Mouse (Mus musculus) adrenal gland, adult 2 months (tissue): ENCODE measurements around the gene Ranbp17. TPM values are rescaled to one million over a fixed set of nuclear protein-coding genes. Genes with fewer than 3 reads are reported as not detected.
A peak's percentile ranks its signal among the peaks of the same experiment; 100 is the strongest.

Source experiments
- DNase-seq: peaks from one replicate; pipeline ENCODE4 v3.0.0; 2021
- polyA plus RNA-seq: library from polyadenylated mRNA; depleted of rRNA; stranded (reverse); fragments of >200 nt; gene quantifications from 2 replicates; pipeline ENCODE4 v1.2.3, GENCODE M21; 2012
- total RNA-seq, 2 experiments: library from RNA; stranded (reverse); gene quantifications; 2 replicates each; pipeline ENCODE4 v1.2.3; 2021

Ranbp17 gene
- total and polyA plus RNA-seq, 3 experiments, result 0.36 to 5.3 (median 2.7) TPM

DNA sequence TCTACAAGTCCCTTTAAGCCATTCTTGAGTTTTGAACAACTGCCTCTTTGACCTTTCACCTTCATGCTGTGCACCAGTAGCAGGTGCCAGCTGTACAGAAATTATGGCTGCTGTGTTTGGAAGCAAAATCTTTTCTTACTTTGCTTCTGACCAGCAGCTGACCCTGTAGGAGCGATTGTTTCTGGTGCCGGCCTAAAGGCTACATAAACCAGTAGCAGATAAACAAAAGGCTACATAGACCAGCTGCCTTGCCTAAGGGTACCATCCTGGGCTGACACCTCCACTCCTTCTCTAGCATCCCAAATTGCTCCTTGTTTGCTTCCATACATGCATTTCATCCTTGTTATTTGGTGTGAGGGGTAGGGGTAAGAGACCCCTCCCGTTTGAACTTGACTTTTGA, 279.4 kb downstream of the Ranbp17 start:
- no peak for DNase-seq

DNA sequence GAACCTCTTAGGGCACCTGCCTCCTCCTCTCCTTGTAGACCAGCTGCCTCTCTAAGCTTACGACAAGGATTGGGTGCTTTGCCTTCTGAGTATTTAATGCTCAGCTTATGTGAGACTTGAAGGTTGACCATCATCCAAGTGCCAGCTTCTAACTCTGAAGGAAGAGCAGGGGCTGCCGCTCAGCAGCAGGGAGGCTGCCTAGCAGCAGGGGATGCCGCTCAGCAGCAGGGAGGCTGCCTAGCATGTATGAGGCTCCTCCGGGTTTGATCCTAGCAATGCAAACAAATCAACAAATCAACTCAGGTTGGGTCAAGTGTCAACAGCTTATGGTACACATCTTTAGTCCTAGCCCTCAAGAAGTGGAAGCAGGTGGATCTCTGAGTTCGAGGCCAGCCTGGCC, 281.5 kb downstream of the Ranbp17 start:
- no peak for DNase-seq

DNA sequence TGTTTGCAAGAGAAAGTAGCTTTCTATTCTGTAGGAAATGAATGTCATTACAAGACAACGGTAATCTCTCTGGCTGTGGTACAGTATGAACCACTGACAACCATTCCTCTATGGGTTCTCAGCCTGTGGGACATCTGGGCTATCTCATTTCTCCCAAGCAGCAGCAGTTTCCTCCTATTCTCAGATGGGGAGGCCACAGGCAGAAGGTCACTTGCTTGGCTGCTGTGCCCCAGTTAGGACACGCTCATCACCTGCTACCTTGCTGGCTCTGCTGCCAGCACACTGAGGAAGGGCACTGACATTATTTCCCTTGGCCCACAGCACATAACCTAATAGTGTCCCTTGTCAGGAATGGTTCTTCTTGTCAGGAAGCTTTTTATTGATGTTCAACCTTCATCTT, 285.4 kb downstream of the Ranbp17 start:
- DNase-seq, result no peak

DNA sequence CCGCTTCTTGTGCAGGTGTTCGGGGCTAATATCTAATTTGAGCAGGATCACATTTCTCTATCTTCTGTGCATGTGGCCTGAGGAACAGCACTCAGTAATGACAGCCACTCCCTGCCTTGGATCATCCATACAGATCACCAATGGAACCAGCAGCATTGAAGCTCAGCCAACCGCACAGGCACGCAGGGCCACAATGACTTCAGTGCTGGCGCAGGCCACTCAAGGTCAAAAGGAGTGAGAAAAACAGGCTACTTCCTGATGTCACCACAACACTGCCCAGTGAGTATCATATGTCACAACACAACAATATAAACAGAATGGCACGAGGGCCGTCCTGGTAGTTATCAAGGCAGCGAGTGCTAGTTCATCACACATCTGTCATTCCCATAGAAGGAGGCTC, 287.0 kb downstream of the Ranbp17 start:
- DNase-seq, result peak; percentile 60

DNA sequence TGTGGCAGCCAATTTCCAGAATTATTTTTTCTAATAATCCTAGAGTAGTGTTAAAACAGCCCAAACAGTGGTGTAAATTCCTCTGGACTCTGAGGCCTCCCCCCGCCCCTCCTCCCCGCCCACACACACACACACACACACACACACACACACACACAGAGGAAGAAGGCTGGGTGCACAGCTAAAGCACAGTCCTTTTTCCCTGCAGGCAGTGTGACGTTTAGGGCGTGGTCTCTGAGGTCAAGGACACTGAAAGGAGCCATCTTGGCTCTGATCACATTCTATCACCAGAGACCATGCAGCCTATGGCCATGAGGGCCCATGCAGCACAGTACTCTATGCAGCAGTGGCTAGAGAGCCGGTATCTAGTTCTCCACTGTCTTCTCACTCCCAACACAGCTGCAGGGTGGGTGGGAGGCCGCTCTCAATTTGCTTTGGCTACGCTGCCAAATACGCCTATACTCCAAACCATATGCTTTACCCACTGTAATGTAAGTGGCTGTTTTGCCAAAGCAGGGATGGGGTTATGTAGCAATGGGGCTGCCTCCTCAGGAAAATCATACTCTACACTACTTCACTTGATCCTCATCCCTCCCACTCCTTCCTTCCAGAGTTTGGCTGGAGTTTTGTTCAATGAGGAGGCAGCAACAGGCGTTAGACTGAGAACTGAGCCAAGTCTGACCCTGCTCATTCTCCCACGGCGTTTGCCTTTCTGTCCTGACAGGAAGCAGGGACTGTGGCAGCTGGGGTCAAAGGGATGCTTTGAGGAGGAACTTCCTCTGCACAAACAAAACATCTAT, 291.8 kb downstream of the Ranbp17 start:
- no peak for DNase-seq

DNA sequence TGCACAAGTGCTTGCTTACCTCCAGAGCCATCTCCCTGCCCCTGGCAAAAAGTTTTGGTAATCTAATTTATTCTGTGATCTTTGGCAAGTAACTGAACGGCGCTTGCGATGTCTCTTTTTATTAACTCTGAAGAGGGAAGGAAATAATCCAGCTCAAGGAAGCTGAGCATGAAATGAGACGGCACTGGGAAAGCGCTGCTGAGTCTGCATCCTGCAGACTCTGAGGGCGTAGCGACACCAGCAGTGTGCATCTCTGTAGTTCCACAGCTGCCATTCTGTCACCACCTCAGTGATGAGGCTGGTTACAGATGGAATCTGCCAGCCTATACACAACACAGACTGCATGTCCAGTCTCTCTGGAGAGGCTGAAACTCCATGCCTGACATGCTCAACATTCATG, 292.8 kb downstream of the Ranbp17 start:
- no peak for DNase-seq

DNA sequence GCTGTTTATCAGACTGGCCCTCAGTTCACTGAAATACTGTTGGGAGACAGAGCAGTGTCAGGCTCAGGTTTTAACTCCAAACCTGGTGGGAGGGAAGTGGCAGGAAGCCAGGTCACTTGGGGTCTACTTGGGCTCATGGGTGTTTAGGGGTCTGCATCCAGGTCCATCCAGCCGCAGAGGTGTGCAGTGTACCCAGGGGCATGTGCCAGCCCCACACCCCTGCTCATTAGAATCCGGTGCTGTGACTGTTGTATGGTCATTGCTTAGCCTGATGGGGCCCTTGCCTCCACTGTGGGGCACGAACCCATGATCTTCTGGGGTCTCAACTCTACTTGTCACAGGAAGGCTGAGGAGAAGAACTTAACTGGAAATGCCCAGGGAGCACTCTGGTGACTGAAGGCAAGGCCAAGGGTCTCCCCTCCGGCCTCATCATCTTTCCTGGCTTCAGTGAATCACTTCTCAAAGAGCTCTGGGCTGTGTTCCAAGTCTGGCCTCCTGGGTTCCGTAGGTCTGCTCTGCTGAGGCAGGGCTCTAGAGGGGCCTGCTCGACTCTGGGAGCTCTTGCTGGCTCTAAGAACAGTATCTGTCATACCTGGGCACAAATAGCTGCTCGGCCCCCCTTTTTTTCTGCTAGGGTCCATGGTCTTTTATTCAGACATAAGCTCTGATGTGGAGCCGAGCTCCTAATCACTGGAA, 296.0 kb downstream of the Ranbp17 start:
- peak; percentile 31 for DNase-seq

DNA sequence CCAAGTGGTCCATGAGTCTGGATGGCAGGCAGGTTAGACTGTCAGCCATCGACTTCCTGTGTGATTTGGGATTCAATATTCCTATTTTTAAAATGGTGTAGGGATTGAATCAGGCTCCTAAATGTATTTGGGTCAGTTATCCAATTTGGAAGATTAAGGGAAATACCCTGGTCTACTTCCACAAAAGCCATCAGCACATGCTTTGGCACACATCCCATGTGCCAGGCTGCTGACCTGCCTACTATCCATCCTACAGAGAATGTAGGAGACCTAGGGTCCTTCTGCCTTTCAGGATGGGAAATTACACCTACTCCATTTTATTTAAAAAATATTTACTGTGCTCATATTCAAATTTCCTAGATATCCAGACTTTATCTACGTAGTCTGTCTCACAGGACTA, 306.1 kb downstream of the Ranbp17 start:
- DNase-seq, result no peak

DNA sequence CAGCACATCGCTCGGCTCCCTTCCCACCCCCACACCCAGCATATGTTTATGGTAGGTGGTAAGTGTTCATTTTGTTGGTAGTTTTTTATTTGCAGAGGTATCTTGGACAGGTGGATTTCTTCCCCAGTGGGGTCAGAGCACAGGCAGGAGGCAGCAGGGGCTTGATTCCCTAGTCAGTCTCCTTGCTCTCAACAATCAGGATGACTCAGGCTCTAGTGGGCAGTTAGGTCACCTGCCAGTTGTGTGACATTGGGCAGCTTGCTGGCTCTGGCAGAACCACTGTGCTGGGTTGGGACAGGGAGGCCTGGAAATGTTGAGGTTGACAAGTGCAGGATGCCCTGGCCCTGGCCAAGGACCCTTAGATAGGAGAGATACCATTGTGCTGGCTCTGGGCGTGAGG, 308.6 kb downstream of the Ranbp17 start:
- no peak for DNase-seq

DNA sequence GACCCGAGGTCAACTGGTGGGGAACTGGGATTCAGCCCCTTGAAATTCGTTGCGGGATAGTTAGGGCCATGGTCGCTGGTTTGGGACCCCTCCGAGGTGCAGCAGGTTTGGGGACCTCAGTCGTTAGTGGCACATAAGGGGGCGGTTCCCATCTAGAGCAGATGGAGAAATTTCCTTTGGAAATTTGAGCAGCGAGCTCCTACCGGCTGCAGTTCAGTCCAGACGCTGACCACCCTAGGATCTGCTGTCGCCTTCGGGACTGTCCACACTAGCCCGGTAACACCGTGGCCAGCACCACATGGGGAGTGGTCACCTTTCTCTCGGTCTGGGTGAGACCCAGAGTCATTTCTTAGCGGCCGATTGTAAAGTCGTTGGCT, 309.2 kb downstream of the Ranbp17 start:
- DNase-seq, result no peak

DNA sequence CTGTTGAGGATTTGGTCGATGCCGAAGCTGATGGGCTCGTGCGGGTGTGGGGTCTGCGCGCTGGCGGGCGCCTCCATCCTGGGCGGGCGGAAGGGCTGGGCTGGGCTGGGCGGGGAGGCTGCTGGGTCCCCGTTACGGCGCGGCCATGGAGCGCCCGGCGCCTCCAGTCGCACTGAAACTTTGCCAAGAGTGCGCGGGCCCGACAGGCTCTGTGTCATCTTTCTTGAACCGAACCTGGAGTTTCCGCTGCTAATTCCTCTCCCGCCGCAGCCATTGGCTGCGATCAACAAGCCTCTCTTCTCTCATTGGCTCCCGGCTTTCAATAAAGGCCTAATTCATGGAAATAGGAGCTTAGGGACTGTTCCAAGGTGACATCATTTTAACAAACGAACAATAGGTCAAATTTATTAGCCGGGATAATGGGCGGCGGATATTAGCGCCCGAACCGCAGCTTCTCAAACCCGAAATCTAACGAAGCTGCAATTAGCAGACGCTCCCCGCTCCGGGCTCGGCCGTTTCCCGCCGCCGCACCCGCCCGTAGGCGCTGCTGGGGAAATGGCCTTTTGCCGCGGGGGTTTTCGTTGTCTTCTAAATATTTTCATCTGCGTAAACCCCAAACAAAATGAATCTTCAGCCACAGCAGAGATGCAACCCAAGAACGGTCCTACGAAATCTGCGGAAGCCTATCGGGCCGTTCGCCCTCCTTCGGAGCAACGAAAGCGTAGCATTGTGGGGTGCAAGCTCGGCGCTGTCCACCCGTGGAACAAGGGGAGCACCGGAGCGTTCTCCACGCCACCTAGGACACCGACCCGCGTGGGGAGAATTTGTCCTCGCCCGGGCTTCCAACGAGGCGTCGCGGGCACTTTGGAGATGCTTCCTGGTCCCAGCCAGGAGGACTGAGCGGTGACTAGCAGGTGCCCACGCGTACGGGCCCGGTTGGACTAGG, 309.9 kb downstream of the Ranbp17 start, which contains the start of gene Tlx3:
Gene Tlx3 (minus strand): TSS at position 207 of the 946 bp plus-strand sequence.
- DNase-seq, result peak; percentile 50

DNA sequence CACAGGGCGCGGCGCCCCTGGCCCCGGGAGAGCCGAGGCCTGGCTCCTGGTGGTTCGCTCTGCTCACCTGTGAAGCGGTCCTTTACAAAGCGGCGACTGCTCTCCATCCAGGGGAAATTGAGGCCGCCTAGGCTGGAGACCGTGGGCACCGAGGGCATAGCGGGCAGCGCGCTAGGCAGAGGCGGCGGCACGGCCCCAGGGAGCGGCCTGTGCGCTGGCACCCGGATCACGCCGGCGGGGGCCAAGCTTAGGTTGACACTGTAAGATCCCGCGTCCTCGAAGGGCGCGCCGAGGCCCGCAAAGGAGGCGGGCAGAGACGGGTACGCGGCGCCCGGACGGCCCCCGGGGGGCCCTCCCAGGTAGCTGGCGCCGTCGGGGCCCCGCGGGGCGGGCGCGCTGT, 310.6 kb downstream of the Ranbp17 start:
- peak; percentile 17 for DNase-seq

DNA sequence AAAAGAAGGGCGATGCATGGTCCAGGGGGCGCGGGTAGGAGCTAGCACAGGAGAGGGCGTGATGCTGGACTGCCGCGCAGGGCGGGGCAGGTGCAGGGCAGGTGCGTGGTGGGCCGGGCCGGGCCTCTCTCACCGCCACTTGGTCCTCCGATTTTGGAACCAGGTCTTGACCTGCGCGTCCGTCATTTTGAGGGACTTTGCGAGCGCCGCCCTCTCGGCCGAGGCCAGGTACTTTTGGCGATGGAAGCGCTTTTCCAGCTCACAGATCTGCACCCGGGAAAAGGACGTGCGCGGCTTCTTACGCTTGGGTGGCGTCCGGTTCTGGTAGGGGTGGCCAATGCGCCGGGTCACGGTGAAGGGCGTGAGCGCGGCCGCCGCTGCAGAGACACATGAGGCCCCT, 311.2 kb downstream of the Ranbp17 start:
- DNase-seq, result no peak

DNA sequence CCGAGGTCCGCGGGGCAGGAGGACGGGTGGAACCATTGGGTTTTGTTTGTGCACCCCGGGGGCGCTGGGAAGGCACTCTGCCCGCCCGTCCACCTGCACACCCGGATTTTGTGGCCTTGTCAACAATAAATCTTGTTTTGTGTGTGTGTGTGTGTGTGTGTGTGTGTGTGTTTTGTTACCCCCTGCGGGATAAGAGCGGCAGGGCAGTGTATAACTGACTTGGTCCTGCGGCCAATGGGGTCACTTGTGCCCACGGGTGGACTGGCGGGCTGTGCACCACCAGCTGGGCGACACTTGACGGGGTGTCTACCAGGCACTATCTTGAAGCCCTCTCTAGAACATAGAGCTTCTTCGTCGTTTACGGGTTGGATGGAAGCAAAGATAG, 311.9 kb downstream of the Ranbp17 start:
- no peak for DNase-seq

DNA sequence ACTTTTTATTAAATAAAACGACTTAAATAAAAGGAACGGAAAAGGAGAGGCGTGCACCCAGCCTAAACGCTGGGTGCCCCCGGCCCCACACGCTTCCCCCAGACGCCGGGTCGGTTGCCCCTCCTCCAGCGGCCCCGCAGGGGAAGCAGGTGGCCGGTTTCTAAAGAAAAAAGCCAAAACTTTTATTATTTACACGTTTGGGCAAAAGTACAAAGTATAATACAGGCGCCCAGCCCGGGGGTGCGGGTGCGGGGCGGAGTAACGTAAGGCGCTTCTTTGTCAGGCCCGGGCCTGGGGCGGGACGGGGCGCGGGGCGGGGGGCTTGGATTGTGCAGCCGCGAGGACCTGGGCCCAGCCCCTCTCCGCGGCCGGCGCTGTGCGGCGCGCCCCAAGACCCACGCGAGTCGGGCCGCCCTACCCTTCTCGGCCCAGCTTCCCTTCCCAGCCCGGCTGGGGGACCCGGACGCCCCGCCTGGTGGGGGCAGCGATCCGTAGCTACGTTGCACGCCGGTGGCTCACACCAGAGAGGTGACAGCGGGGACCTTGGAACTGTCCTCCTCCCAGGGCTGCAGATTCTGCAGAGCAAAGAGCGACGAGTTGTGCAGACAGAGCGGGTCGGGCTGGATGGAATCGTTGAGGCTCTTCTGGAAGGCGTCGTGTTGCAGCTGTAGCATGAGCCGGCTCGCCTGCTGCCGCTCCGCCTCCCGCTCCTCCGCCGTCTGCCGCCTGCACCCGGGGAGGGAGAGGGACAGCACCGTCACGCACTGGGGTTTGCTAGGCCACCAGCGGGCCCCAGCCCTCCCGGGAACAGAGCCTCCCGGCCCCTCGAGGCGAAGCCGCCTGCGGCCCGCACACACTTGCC, 312.6 kb downstream of the Ranbp17 start:
- DNase-seq, result peak; percentile 48

DNA sequence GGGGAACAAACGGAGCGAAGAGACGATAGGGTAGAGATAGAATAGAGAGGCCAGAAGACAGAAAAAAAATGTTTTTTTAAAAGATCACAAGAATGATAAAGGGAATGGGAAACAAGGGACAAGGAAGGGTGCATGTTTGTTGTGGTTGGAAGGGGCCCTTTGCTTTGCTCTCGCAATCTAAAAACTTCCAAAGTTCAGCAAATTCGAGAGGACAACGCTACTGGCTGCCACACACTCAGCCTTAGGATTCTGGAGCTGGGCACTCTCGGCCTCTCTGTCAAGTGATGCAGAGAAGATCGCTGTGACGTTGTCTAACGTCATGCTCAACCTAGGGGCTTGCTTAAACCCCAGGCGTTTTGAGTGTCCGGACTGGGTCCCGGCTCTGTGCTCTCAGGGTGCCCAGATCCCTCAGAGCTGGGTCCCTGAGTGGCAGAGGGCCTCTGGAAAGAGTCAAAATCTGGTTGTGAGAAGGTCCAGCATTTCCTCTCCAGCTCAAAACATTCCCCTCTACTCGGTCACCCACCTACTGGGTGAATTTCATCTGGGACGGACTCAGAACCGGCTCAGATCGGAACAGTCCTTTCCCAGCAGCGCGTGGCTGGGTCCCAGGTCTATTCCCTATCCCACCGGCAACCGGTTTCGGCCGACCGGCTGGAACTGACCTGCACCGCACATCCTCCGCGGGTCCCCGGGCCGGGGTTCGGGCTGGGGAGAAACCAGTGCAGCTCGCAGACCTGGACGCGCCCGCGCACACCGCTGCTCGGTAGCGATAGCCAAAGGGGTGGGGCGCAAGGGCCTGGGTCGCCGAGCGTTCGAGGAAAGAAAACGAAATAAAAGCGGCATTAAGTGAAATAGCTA, 313.4 kb downstream of the Ranbp17 start:
- DNase-seq, result peak; percentile 29

DNA sequence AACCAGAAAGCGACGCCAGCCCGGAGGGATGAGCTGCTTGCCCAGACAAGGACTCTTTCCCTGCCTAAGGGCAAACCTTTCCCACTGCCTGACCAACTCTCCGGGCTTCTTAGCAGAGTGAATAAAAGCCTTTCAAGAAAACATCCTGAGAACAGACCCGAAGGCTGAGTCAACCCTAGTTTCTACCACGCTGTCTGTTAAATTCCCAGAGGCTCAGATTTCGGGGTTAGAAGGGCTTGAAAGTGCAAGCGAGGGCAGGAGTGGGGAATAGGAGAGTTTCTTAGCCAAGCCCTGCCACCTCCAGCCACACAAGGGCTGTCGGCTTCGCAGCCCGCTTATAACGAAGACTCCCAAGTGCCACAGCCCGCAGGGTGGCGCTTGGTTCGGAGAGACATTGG, 314.4 kb downstream of the Ranbp17 start:
- DNase-seq, result no peak

DNA sequence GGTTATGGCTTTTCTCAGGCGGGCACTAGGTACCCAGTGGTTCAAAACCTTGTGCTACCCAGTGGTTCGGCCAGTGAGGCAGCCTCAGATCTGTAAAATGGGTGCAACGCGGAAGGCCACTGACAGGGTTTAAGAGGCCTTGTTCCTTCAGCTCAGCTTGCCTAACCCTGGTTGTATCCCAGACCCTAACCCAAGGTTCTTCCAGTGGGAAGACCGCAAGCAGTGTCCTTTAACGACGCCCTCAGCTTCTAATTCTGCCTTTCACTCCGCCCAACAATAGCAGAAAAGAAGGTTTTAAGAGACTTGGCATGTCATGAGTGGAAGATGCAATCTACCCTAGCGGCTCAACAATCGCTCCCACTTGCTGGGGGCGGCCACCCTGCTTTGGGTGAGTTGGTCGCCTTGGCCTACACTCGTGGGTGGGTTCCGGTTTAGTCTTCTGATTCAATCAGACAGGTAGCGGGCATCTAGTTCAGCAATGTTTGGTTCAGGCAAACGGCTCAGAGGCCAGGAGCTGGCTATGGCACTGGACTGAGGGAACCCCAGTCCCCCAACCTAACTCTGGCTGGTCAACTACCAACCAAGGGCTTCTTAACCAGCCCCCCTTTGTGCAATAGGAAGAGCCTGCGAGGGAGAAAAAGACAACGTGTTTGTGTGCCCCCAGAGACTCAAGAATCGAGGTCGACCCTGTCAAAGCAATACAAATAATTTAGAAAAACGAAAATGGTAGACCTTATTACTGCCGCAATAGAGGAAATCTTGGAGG, 315.0 kb downstream of the Ranbp17 start:
- DNase-seq, result no peak

DNA sequence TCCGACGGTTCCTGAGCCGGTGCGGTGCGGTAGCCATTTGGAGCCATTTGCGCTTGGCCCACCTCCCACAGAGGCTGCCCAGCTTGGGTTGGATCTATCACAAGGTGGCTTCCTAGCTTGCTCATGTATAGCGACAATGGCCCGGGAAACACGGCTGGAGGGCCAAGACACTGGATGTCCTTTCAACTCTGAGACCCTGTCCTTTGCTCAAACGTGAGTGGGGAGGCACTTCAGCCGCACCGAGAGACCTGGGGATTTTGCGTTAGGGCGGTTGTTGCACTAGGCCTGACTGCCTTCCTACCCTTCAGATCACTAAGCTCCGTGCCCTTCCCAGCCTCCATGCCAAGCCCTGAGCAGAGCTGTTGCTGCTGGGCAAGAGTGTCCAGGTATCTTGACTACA, 315.9 kb downstream of the Ranbp17 start:
- no peak for DNase-seq

DNA sequence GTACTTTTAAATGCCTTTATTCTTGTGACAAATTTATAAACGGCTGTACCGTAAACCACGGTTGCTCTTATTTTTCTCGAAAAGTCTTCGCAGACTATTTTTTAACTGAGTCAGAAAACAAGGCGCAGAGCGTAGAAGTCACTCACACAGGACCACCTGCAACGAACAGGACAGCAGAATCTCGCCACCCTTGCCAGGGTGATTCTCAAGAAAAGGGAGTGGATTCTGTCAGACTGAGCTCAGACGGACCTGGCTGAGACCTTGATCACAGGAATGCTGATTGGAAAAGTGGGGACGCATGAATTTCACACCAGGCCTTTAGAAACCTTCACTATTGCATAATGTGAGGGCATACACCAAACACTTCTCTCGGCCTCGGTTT, 316.4 kb downstream of the Ranbp17 start:
- DNase-seq, result no peak
